Mouse (Mus musculus): ENCODE results near the gene St6galnac3.

GRCm38 (mm10) chr3:153736756-153737280 lies 11.8 kb upstream of the St6galnac3 start:
- TF ChIP-seq POLR2A (IDR thresholded peaks at IDR 0.05; ENCODE audit: borderline replicate concordance, low read depth, low read length), result no peak
- TF ChIP-seq CTCF (IDR thresholded peaks at IDR 0.05; ENCODE audit: low read depth, low read length), result no peak
